Mouse (Mus musculus): ENCODE results near the gene A030005L19Rik. TPM values are rescaled to one million over a fixed set of nuclear protein-coding genes. Genes with fewer than 3 reads are reported as not detected.

A030005L19Rik gene
- total RNA-seq, 2 experiments from 2014 or later = 0.47 to 0.73 TPM

Other genes with a start within 250 kb of the A030005L19Rik start
- gene Mff, start 188.4 kb upstream of the A030005L19Rik start, total RNA-seq (2021) = 100 to 1,000 TPM; 291 to 295 TPM
- gene Tm4sf20, start 144.9 kb upstream of the A030005L19Rik start, total RNA-seq (2021) = not detected
- not detected for gene Gm47791, start 142.1 kb upstream of the A030005L19Rik start, total RNA-seq (2021)
- gene Agfg1, start 73.8 kb upstream of the A030005L19Rik start, total RNA-seq (2021) = 10 to 100 TPM; 82.3 to 86.3 TPM
- gene A030014E15Rik, start 11.6 kb downstream of the A030005L19Rik start, total RNA-seq (2021) = not detected
- not detected for gene Gm6217, start 18.1 kb downstream of the A030005L19Rik start, total RNA-seq (2021)
- not detected for gene A030003K21Rik, start 30.1 kb downstream of the A030005L19Rik start, total RNA-seq (2021)
- not detected for gene Gm7544, start 42.7 kb downstream of the A030005L19Rik start, total RNA-seq (2021)
- gene Gm47955, start 47.0 kb downstream of the A030005L19Rik start, total RNA-seq (2021) = not detected
- not detected for gene Gm47959, start 87.2 kb downstream of the A030005L19Rik start, total RNA-seq (2021)
- 1 to 10 TPM; 1.4 to 1.7 TPM for gene Slc19a3, start 125.1 kb downstream of the A030005L19Rik start, total RNA-seq (2021)
- gene Krtap28-10, start 129.2 kb downstream of the A030005L19Rik start, total RNA-seq (2021) = not detected
- gene Gm47969, start 131.6 kb downstream of the A030005L19Rik start, total RNA-seq (2021) = not detected
- not detected for gene A030005K14Rik, start 146.1 kb downstream of the A030005L19Rik start, total RNA-seq (2021)
- not detected for gene Krtap28-13, start 147.6 kb downstream of the A030005L19Rik start, total RNA-seq (2021)
- gene Ccl20, start 203.4 kb downstream of the A030005L19Rik start, total RNA-seq (2021) = not detected
- under 1 TPM in 1 of 2 experiments, not detected in 1; 0.41 TPM for gene Daw1, start 246.4 kb downstream of the A030005L19Rik start, total RNA-seq (2021)